29 mouse cellular contexts compared by ENCODE assay signal in the genomic region with DNA sequence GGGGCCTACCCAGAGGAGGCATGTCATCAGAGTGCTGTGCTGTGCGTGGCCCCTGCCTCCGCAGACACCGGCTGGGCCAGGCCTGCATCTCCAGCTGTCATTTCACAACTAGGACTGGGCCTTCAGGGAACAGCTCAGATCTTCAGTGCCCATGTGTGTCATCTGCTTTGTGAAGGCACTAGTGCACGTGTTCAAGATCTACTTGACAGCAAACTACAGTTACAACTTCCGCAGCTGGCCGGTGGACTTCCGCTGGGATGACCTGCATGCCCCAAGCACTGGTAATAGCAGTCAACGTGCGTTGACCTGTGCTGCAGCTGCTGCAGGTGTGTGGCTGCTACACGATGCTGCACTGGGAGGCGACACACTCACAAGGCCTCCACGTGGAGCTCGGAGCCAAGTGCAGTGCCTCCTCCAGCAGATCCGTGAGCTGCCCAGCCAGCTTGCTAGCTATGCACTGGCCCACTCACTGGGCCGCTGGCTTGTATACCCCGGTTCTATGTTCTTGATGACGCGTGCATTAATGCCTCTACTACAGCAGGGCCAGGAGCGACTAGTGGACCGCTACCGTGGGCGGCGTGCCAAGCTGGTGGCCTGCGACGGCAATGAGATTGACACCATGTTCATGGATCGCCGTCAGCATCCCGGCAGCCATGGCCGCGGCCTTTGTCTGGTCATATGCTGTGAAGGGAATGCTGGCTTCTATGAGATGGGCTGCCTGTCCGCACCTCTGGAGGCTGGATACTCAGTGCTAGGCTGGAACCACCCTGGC. TPM values are rescaled to one million over a fixed set of nuclear protein-coding genes. Genes with fewer than 3 reads are reported as not detected.
DNase-seq lines count a peak whose midpoint lies in the region; ATAC-seq and TF ChIP-seq lines count a peak whose summit lies in the region.
"Had no signal": no experiment of that assay in that cellular context is flagged by ENCODE, and none has a peak within 500 bp of the region (broad histone marks: within the 10 kb centered on the region; RNA-seq: fewer than 3 reads in every experiment).

A gene (plus strand): TSS at position 51 of the 772 bp plus-strand sequence.

- peak within 1 kb of the TSS; percentile 24 for H3K4me2 ChIP-seq in liver, embryonic 16.5 days (ENCODE audit: low read depth, low read length)
- H3K4me2 ChIP-seq in intestine, postnatal 0 days (replicated peaks; ENCODE audit: low read depth): no peak within 1 kb of the TSS
- H3K4me2 ChIP-seq: embryonic facial prominence, embryonic 15.5 days; forebrain, embryonic 15.5 days; heart, embryonic 15.5 days; hindbrain, embryonic 14.5 days; neural tube, embryonic 13.5 days had no signal

- no peak for TF ChIP-seq CTCF in intestine, postnatal 0 days (IDR thresholded peaks at IDR 0.05; ENCODE audit: low read depth)

- ATAC-seq in liver, embryonic 16.5 days (ENCODE audit: low read depth): no peak
- no peak for ATAC-seq in intestine, postnatal 0 days
- ATAC-seq: forebrain, embryonic 15.5 days; inflammation-experienced regulatory T-cells, adult 6 months; midbrain, embryonic 16.5 days had no signal

- peaks cover 17% of the 10 kb centered on the region for H3K4me1 ChIP-seq in liver, embryonic 16.5 days (ENCODE audit: control insufficient read depth, low read depth, low read length)
- no peaks in the 10 kb centered on the region for H3K4me1 ChIP-seq in intestine, postnatal 0 days (replicated peaks; ENCODE audit: control insufficient read depth, insufficient read depth, low read length)

- peak; percentile 49 to 54 for DNase-seq in cerebellum, postnatal 10 days
- no peak for DNase-seq in cerebellum, adult 11 months
- peak; percentile 9 for DNase-seq in right cerebral cortex, postnatal 4 days
- no peak for DNase-seq in right cerebral cortex, postnatal 36 days (ENCODE audit: low spot score in 2 of 2)
- peak; percentile 25 for DNase-seq in R1 (ENCODE audit: low read depth, low spot score)
- no peak for DNase-seq in thymus, postnatal 4 days
- DNase-seq: adrenal gland, postnatal 25 days; gastrocnemius, postnatal 25 days; heart, postnatal 36 days; kidney, adult 2 months; layer of hippocampus, postnatal 36 days; lung, adult 18-20 months; lung, postnatal 10 days; right cerebral cortex, adult 18-20 months; thymus, postnatal 25 days had no signal

- H3K27ac ChIP-seq in liver, embryonic 16.5 days (ENCODE audit: low read length): no peak within 1 kb of the TSS
- no peak within 1 kb of the TSS for H3K27ac ChIP-seq in intestine, postnatal 0 days (ENCODE audit: low read depth, low read length)
- H3K27ac ChIP-seq: embryonic facial prominence, embryonic 15.5 days; forebrain, embryonic 15.5 days; heart, embryonic 15.5 days; hindbrain, embryonic 14.5 days; kidney, postnatal 0 days; midbrain, embryonic 10.5 days; neural tube, embryonic 13.5 days had no signal

- no peak within 1 kb of the TSS for H3K9ac ChIP-seq in liver, embryonic 16.5 days (ENCODE audit: low read depth, low read length)
- H3K9ac ChIP-seq in intestine, postnatal 0 days (ENCODE audit: low read depth, low read length): no peak within 1 kb of the TSS
- H3K9ac ChIP-seq: embryonic facial prominence, embryonic 15.5 days; forebrain, embryonic 15.5 days; heart, embryonic 15.5 days; hindbrain, embryonic 14.5 days; neural tube, embryonic 13.5 days had no signal

- H3K27me3 ChIP-seq in liver, embryonic 16.5 days (ENCODE audit: control insufficient read depth, insufficient read depth, low read depth, low read length): no peaks in the 10 kb centered on the region
- no peaks in the 10 kb centered on the region for H3K27me3 ChIP-seq in intestine, postnatal 0 days (replicated peaks; ENCODE audit: control insufficient read depth, insufficient read depth, low read length)
- H3K27me3 ChIP-seq: embryonic facial prominence, embryonic 15.5 days; forebrain, embryonic 15.5 days; heart, embryonic 15.5 days; neural tube, embryonic 13.5 days had no signal

- no peak within 1 kb of the TSS for H3K4me3 ChIP-seq in liver, embryonic 16.5 days (ENCODE audit: low read depth, low read length)
- no peak within 1 kb of the TSS for H3K4me3 ChIP-seq in intestine, postnatal 0 days (ENCODE audit: low read depth, low read length)
- H3K4me3 ChIP-seq: embryonic facial prominence, embryonic 15.5 days; forebrain, embryonic 15.5 days; heart, embryonic 15.5 days; midbrain, embryonic 10.5 days; myocyte; neural tube, embryonic 13.5 days had no signal

- no peaks in the 10 kb centered on the region for H3K9me3 ChIP-seq in liver, embryonic 16.5 days (replicated peaks; ENCODE audit: control insufficient read depth, low read length)
- H3K9me3 ChIP-seq in intestine, postnatal 0 days (ENCODE audit: control insufficient read depth): no peaks in the 10 kb centered on the region
- H3K9me3 ChIP-seq: embryonic facial prominence, embryonic 15.5 days; forebrain, embryonic 15.5 days; heart, embryonic 15.5 days; midbrain, embryonic 10.5 days; neural tube, embryonic 13.5 days had no signal

- WGBS in liver, embryonic 16.5 days (ENCODE audit: insufficient replicate concordance): 87% methylated on average over 31 of the region's 31 CpGs
- 84% methylated on average over 31 of the region's 31 CpGs for WGBS in intestine, postnatal 0 days

- H3K36me3 ChIP-seq in liver, embryonic 16.5 days (ENCODE audit: control insufficient read depth, insufficient read depth): no peaks in the 10 kb centered on the region
- H3K36me3 ChIP-seq in intestine, postnatal 0 days (ENCODE audit: control insufficient read depth, insufficient read depth): no peaks in the 10 kb centered on the region
- H3K36me3 ChIP-seq: embryonic facial prominence, embryonic 15.5 days; forebrain, embryonic 15.5 days; heart, embryonic 15.5 days; midbrain, embryonic 10.5 days; neural tube, embryonic 13.5 days had no signal

RNA-seq across cellular contexts. Expression of the gene that starts here (rescaled TPM):
- polyA plus RNA-seq in liver, embryonic 16.5 days (2015; fragmentation: Nextera tagmentation; extraction: Ambion mirVana): 0.09 TPM in 1 of 2 replicates, not detected in the other
- 0.07 TPM in 1 of 2 replicates, not detected in the other for polyA plus RNA-seq in intestine, postnatal 0 days (2015; fragmentation: Nextera tagmentation; extraction: Ambion mirVana)
- polyA plus RNA-seq: brain, embryonic 14.5 days; forebrain, embryonic 15.5 days; hindbrain, embryonic 14.5 days; inflammation-experienced regulatory T-cells, adult 6 months; kidney, adult 2 months; midbrain, embryonic 10.5 days; midbrain, embryonic 16.5 days; small intestine, adult 2 months had no signal

Comparison
In these comparisons a context has a peak if more than half of its experiments do, and no peak if none do; other contexts are left out.
1. DNase-seq: peak in cerebellum, postnatal 10 days (2 of 2), right cerebral cortex, postnatal 4 days (single experiment) and R1 (single experiment); none in cerebellum, adult 11 months (single experiment), right cerebral cortex, postnatal 36 days (0 of 2) and thymus, postnatal 4 days (single experiment).